Mouse (Mus musculus) hindbrain, embryonic 10.5 days (tissue): ENCODE data around the gene Capn1. TPM values are rescaled to one million over a fixed set of nuclear protein-coding genes. Genes with fewer than 3 reads are reported as not detected.

Experiments used
- DNase-seq: peaks from one replicate; pipeline ENCODE4 v3.0.0-alpha.2; 2017; ENCODE audit warnings: low spot score
- H3K27ac ChIP-seq: fragments of 300-500 bp; sonication (generic); 2 replicates; pipeline ENCODE4 v1.5.1; 2016; ENCODE audit warnings: mild to moderate bottlenecking, moderate library complexity
- H3K27me3 ChIP-seq: fragments of 300-500 bp; sonication (generic); 2 replicates; pipeline ENCODE4 v1.6.1; 2016; ENCODE audit warnings: mild to moderate bottlenecking; ENCODE audit not compliant: poor library complexity, insufficient read depth, severe bottlenecking
- H3K36me3 ChIP-seq: fragments of 300-500 bp; sonication (generic); 2 replicates; pipeline ENCODE4 v1.6.1; 2016; ENCODE audit warnings: mild to moderate bottlenecking, moderate library complexity
- H3K4me1 ChIP-seq: fragments of 300-500 bp; sonication (generic); replicated peaks from 2 replicates; pipeline ENCODE4 v1.6.1; 2016; ENCODE audit warnings: mild to moderate bottlenecking
- H3K4me3 ChIP-seq: fragments of 300-500 bp; sonication (generic); 2 replicates; pipeline ENCODE4 v1.5.1; 2016; ENCODE audit warnings: mild to moderate bottlenecking, moderate library complexity
- H3K9me3 ChIP-seq: fragments of 300-500 bp; sonication (generic); 2 replicates; pipeline ENCODE4 v1.6.1; 2016; ENCODE audit warnings: mild to moderate bottlenecking, moderate library complexity
- WGBS: fragments of 180-500 bp; shearing (Covaris S2); methylation state at CpG from one replicate; pipeline ENCODE4 v1.1.7; 2016; 5-methylcytosine and 5-hydroxymethylcytosine counted together
- polyA plus RNA-seq: library from polyadenylated mRNA; unstranded; fragments of >200 nt; fragmentation: Nextera tagmentation; extraction: Ambion mirVana; gene quantifications from 2 replicates; pipeline ENCODE4 v1.2.1, GENCODE M21; 2016

The Capn1 gene
- polyA plus RNA-seq, 1 experiment from 2014 or later = 6.5 TPM

GRCm38 (mm10) chr19:5954031-5954710 is 61.5 kb downstream of the Capn1 start:
- H3K9me3 ChIP-seq = no peaks in the 10 kb centered on the region
- no peaks in the 10 kb centered on the region for H3K27me3 ChIP-seq
- H3K27ac ChIP-seq = no peak overlapping the region
- DNase-seq = no peak
- 89% methylated on average over 22 of the region's 22 CpGs for WGBS
- peaks cover 98% of the 10 kb centered on the region for H3K36me3 ChIP-seq
- peaks cover 6% of the 10 kb centered on the region for H3K4me1 ChIP-seq
- no peak overlapping the region for H3K4me3 ChIP-seq

GRCm38 (mm10) chr19:5953201-5953770 is 62.4 kb downstream of the Capn1 start:
- no peaks in the 10 kb centered on the region for H3K9me3 ChIP-seq
- no peak for DNase-seq
- peaks cover 6% of the 10 kb centered on the region for H3K4me1 ChIP-seq
- H3K27me3 ChIP-seq = no peaks in the 10 kb centered on the region
- WGBS = 94% methylated on average over 19 of the region's 19 CpGs
- no peak overlapping the region for H3K4me3 ChIP-seq
- H3K27ac ChIP-seq = no peak overlapping the region
- peaks cover 98% of the 10 kb centered on the region for H3K36me3 ChIP-seq

GRCm38 (mm10) chr19:5952071-5952691 is 63.5 kb downstream of the Capn1 start:
- no peaks in the 10 kb centered on the region for H3K9me3 ChIP-seq
- DNase-seq = no peak
- no peak overlapping the region for H3K27ac ChIP-seq
- H3K36me3 ChIP-seq = peaks cover 98% of the 10 kb centered on the region
- H3K27me3 ChIP-seq = no peaks in the 10 kb centered on the region
- H3K4me1 ChIP-seq = peaks cover 6% of the 10 kb centered on the region
- 86% methylated on average over 13 of the region's 13 CpGs for WGBS
- H3K4me3 ChIP-seq = no peak overlapping the region

- no peak overlapping the region for H3K4me3 ChIP-seq
- WGBS = 92% methylated on average over 16 of the region's 16 CpGs
- no peak for DNase-seq
- no peaks in the 10 kb centered on the region for H3K9me3 ChIP-seq
- no peaks in the 10 kb centered on the region for H3K27me3 ChIP-seq
- H3K27ac ChIP-seq = no peak overlapping the region
- H3K4me1 ChIP-seq = peaks cover 6% of the 10 kb centered on the region
- H3K36me3 ChIP-seq = peaks cover 98% of the 10 kb centered on the region
These were observed 64.1 kb downstream of the Capn1 start for GRCm38 (mm10) chr19:5951631-5952030.

GRCm38 (mm10) chr19:5950218-5950617 is 65.5 kb downstream of the Capn1 start:
- H3K36me3 ChIP-seq = peaks cover 100% of the 10 kb centered on the region
- H3K9me3 ChIP-seq = no peaks in the 10 kb centered on the region
- DNase-seq = no peak
- H3K4me1 ChIP-seq = peaks cover 6% of the 10 kb centered on the region
- no peak overlapping the region for H3K4me3 ChIP-seq
- H3K27me3 ChIP-seq = no peaks in the 10 kb centered on the region
- WGBS = 94% methylated on average over 11 of the region's 11 CpGs
- H3K27ac ChIP-seq = no peak overlapping the region

GRCm38 (mm10) chr19:5945891-5946290 is 69.8 kb downstream of the Capn1 start:
- Histone ChIP-seq H3K4me1 (no peaks in the 10 kb centered on the region), H3K9me3 (no peaks in the 10 kb centered on the region), H3K4me3 (no peak overlapping the region), H3K36me3 (peaks cover 98% of the 10 kb centered on the region), H3K27ac (no peak overlapping the region), H3K27me3 (no peaks in the 10 kb centered on the region)
- DNase-seq = no peak
- 89% methylated on average over 8 of the region's 8 CpGs for WGBS

GRCm38 (mm10) chr19:5945027-5945426 is 70.7 kb downstream of the Capn1 start:
- H3K36me3 ChIP-seq = peaks cover 98% of the 10 kb centered on the region

GRCm38 (mm10) chr19:5944145-5944544 is 71.6 kb downstream of the Capn1 start:
- WGBS = 86% methylated on average over 8 of the region's 8 CpGs

More at GRCm38 (mm10) chr19:5945027-5945426, 70.7 kb downstream of the Capn1 start:
- H3K27me3 ChIP-seq = no peaks in the 10 kb centered on the region
- H3K9me3 ChIP-seq = no peaks in the 10 kb centered on the region
- no peak overlapping the region for H3K4me3 ChIP-seq
- DNase-seq = no peak
- H3K4me1 ChIP-seq = no peaks in the 10 kb centered on the region
- no peak overlapping the region for H3K27ac ChIP-seq
- WGBS = 88% methylated on average over 7 of the region's 7 CpGs

GRCm38 (mm10) chr19:5943404-5943803 is 72.3 kb downstream of the Capn1 start:
- Histone ChIP-seq H3K36me3 (peaks cover 92% of the 10 kb centered on the region), H3K27me3 (no peaks in the 10 kb centered on the region), H3K4me3 (no peak overlapping the region), H3K4me1 (peaks cover 3% of the 10 kb centered on the region; the same call in 1 of the 2 replicates), H3K27ac (no peak overlapping the region), H3K9me3 (no peaks in the 10 kb centered on the region)
- no peak for DNase-seq
- WGBS = 92% methylated on average over 15 of the region's 15 CpGs

More at GRCm38 (mm10) chr19:5944145-5944544, 71.6 kb downstream of the Capn1 start:
- Histone ChIP-seq H3K4me1 (no peaks in the 10 kb centered on the region; the same call in 1 of the 2 replicates), H3K36me3 (peaks cover 98% of the 10 kb centered on the region), H3K27ac (no peak overlapping the region), H3K4me3 (no peak overlapping the region), H3K27me3 (no peaks in the 10 kb centered on the region), H3K9me3 (no peaks in the 10 kb centered on the region)
- DNase-seq = no peak

GRCm38 (mm10) chr19:5942581-5942980 is 73.1 kb downstream of the Capn1 start:
- Histone ChIP-seq H3K27ac (no peak overlapping the region), H3K4me1 (peaks cover 11% of the 10 kb centered on the region), H3K9me3 (no peaks in the 10 kb centered on the region), H3K4me3 (no peak overlapping the region), H3K27me3 (no peaks in the 10 kb centered on the region), H3K36me3 (peaks cover 84% of the 10 kb centered on the region)
- WGBS = 91% methylated on average over 7 of the region's 7 CpGs
- DNase-seq = no peak

GRCm38 (mm10) chr19:5940656-5941055 is 75.0 kb downstream of the Capn1 start:
- Histone ChIP-seq H3K4me3 (no peak overlapping the region), H3K27me3 (no peaks in the 10 kb centered on the region), H3K9me3 (no peaks in the 10 kb centered on the region), H3K27ac (no peak overlapping the region), H3K4me1 (peaks cover 21% of the 10 kb centered on the region), H3K36me3 (peaks cover 64% of the 10 kb centered on the region)
- WGBS = 92% methylated on average over 10 of the region's 10 CpGs
- no peak for DNase-seq

- H3K36me3 ChIP-seq = peaks cover 60% of the 10 kb centered on the region
- no peaks in the 10 kb centered on the region for H3K27me3 ChIP-seq
- no peak overlapping the region for H3K4me3 ChIP-seq
- H3K9me3 ChIP-seq = no peaks in the 10 kb centered on the region
- 82% methylated on average over 4 of the region's 4 CpGs for WGBS
- peaks cover 26% of the 10 kb centered on the region for H3K4me1 ChIP-seq
- DNase-seq = no peak
- H3K27ac ChIP-seq = no peak overlapping the region
These were observed 75.5 kb downstream of the Capn1 start for GRCm38 (mm10) chr19:5940173-5940572.

- H3K36me3 ChIP-seq = peaks cover 55% of the 10 kb centered on the region
- no peak for DNase-seq
- H3K27me3 ChIP-seq = no peaks in the 10 kb centered on the region
- no peaks in the 10 kb centered on the region for H3K9me3 ChIP-seq
- WGBS = 83% methylated on average over 5 of the region's 5 CpGs
- no peak overlapping the region for H3K4me3 ChIP-seq
- peaks cover 31% of the 10 kb centered on the region for H3K4me1 ChIP-seq
- no peak overlapping the region for H3K27ac ChIP-seq
These were observed 76.0 kb downstream of the Capn1 start for GRCm38 (mm10) chr19:5939715-5940114.
